10 mouse cellular contexts compared by ENCODE assay signal in the genomic region with DNA sequence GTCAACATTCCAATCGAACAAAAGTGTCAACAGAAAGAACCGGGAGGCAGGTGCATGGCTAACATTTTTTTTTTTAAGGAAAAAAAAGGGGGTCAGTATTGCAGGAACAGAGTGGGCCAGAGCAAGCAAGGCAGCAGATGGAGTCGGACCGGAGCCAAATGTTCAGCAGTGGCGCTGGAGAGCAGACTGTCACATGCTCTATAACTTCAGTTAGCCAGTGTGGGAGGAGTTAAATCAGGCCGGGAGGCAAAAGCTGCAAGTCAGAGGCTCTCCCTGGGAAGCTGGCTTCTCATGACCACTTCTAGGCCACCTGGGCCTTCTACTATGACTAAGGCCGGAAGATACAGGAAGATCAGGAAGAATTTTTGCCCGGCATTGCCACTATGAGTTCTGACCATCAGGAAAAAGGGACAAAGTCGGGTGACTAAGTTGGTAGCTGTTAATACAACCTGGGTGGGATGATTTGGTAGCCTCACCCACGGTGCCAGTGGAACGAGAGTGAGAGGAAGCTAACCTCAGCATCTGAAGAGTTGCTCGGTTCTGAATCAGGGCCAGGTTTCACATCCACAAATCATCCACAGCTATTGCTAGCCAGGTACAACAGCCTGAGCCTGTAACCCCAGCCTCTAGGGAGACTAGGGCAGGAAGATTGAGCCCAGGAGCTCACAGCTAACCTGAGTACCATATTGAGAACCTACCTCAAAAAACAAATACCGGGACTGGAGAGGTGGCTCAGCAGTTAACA. TPM values are rescaled to one million over a fixed set of nuclear protein-coding genes. Genes with fewer than 3 reads are reported as not detected.
DNase-seq lines count a peak whose midpoint lies in the region; ATAC-seq lines count a peak whose summit lies in the region.
"Had no signal": no experiment of that assay in that cellular context is flagged by ENCODE, and none has a peak within 500 bp of the region (broad histone marks: within the 10 kb centered on the region; RNA-seq: fewer than 3 reads in every experiment).

No protein-coding gene starts in this region.

- peak; percentile 81 for ATAC-seq in hindbrain, embryonic 16.5 days
- no peak for ATAC-seq in hindbrain, embryonic 13.5 days (ENCODE audit: low FRiP score)
- no peak for ATAC-seq in midbrain, embryonic 15.5 days (replicated peaks)

- H3K9me3 ChIP-seq in hindbrain, embryonic 16.5 days (ENCODE audit: control insufficient read depth, low read length): no peaks in the 10 kb centered on the region
- H3K9me3 ChIP-seq in hindbrain, embryonic 13.5 days: no peaks in the 10 kb centered on the region
- no peaks in the 10 kb centered on the region for H3K9me3 ChIP-seq in midbrain, embryonic 15.5 days

- DNase-seq in brain, adult 2 months (ENCODE audit: low read depth, low spot score): peak; percentile 98
- DNase-seq in gastrocnemius, postnatal 10 days: peak; percentile 54
- DNase-seq in left cerebral cortex, postnatal 14 days (ENCODE audit: low spot score in 2 of 2): peak; percentile 70 to 73
- DNase-seq in thymus, postnatal 0 days (ENCODE audit: low spot score): no peak
- DNase-seq in thymus, postnatal 4 days: no peak

- H3K4me3 ChIP-seq in hindbrain, embryonic 16.5 days (ENCODE audit: low read length): no peak overlapping the region
- no peak overlapping the region for H3K4me3 ChIP-seq in hindbrain, embryonic 13.5 days
- no peak overlapping the region for H3K4me3 ChIP-seq in midbrain, embryonic 15.5 days

- H3K9ac ChIP-seq in hindbrain, embryonic 16.5 days (ENCODE audit: low read depth, low read length): no peak overlapping the region
- H3K9ac ChIP-seq in hindbrain, embryonic 13.5 days: no peak overlapping the region
- H3K9ac ChIP-seq in midbrain, embryonic 15.5 days: no peak overlapping the region

- no peaks in the 10 kb centered on the region for H3K36me3 ChIP-seq in hindbrain, embryonic 16.5 days (ENCODE audit: control insufficient read depth, insufficient read depth, low read length)
- H3K36me3 ChIP-seq in hindbrain, embryonic 13.5 days: no peaks in the 10 kb centered on the region; the same call in 1 of the 2 replicates
- H3K36me3 ChIP-seq in midbrain, embryonic 15.5 days (replicated peaks): no peaks in the 10 kb centered on the region

- no peaks in the 10 kb centered on the region for H3K4me1 ChIP-seq in hindbrain, embryonic 16.5 days (ENCODE audit: control insufficient read depth, insufficient read depth, low read depth, low read length)
- no peaks in the 10 kb centered on the region for H3K4me1 ChIP-seq in hindbrain, embryonic 13.5 days (replicated peaks)
- H3K4me1 ChIP-seq in midbrain, embryonic 15.5 days: no peaks in the 10 kb centered on the region

- no peak overlapping the region for H3K4me2 ChIP-seq in hindbrain, embryonic 16.5 days (ENCODE audit: low read length)
- H3K4me2 ChIP-seq in hindbrain, embryonic 13.5 days: no peak overlapping the region
- H3K4me2 ChIP-seq in midbrain, embryonic 15.5 days: no peak overlapping the region

- intact Hi-C loops in left cerebral cortex, postnatal 14 days (cut with DNase I): loop anchor here (5.0 kb wide), 1 partner anchor 92 kb away; no protein-coding TSS in a partner anchor

- 80% methylated on average over 13 of the region's 13 CpGs for WGBS in hindbrain, embryonic 16.5 days
- 88% methylated on average over 13 of the region's 13 CpGs for WGBS in hindbrain, embryonic 13.5 days
- 78% methylated on average over 13 of the region's 13 CpGs for WGBS in midbrain, embryonic 15.5 days

- H3K27me3 ChIP-seq in hindbrain, embryonic 16.5 days (replicated peaks; ENCODE audit: control insufficient read depth, insufficient read depth, low read length): no peaks in the 10 kb centered on the region
- no peaks in the 10 kb centered on the region for H3K27me3 ChIP-seq in hindbrain, embryonic 13.5 days
- H3K27me3 ChIP-seq in midbrain, embryonic 15.5 days (replicated peaks): no peaks in the 10 kb centered on the region

- no peak overlapping the region for H3K27ac ChIP-seq in hindbrain, embryonic 16.5 days (ENCODE audit: low read depth, low read length)
- H3K27ac ChIP-seq in hindbrain, embryonic 13.5 days: no peak overlapping the region
- H3K27ac ChIP-seq in midbrain, embryonic 15.5 days: no peak overlapping the region

RNA-seq across cellular contexts. Expression of a gene that starts 21.9 kb away (rescaled TPM):
- not detected in 2 replicates for polyA plus RNA-seq in hindbrain, embryonic 16.5 days (2015; fragmentation: Nextera tagmentation; extraction: Ambion mirVana)
- polyA plus RNA-seq in hindbrain, embryonic 13.5 days (2015; fragmentation: Nextera tagmentation; extraction: Ambion mirVana): 0.64 TPM in 1 of 2 replicates, not detected in the other
- total RNA-seq in gastrocnemius, postnatal 10 days (2021): not detected
- total RNA-seq in left cerebral cortex, postnatal 14 days (2021): not detected
- not detected in 2 replicates for polyA plus RNA-seq in thymus, postnatal 0 days (2015; fragmentation: Nextera tagmentation; extraction: Ambion mirVana)
- polyA plus RNA-seq in midbrain, embryonic 15.5 days (2015; fragmentation: Nextera tagmentation; extraction: Ambion mirVana): not detected in 2 replicates
- polyA plus RNA-seq: liver, embryonic 16.5 days; stomach, embryonic 16.5 days had no signal

RNA-seq across cellular contexts. Expression of a gene that starts 22.5 kb away (rescaled TPM):
- polyA plus RNA-seq in hindbrain, embryonic 16.5 days (2015; fragmentation: Nextera tagmentation; extraction: Ambion mirVana): 35.7 and 35.9 TPM in 2 replicates
- polyA plus RNA-seq in hindbrain, embryonic 13.5 days (2015; fragmentation: Nextera tagmentation; extraction: Ambion mirVana): 24.9 and 27.0 TPM in 2 replicates
- 10 to 100 TPM; 63.1 to 65.2 TPM for total RNA-seq in gastrocnemius, postnatal 10 days (2021)
- total RNA-seq in left cerebral cortex, postnatal 14 days (2021): 10 to 100 TPM; 48.0 to 48.6 TPM
- polyA plus RNA-seq in thymus, postnatal 0 days (2015; fragmentation: Nextera tagmentation; extraction: Ambion mirVana): 26.6 and 29.3 TPM in 2 replicates
- 25.9 and 29.8 TPM in 2 replicates for polyA plus RNA-seq in midbrain, embryonic 15.5 days (2015; fragmentation: Nextera tagmentation; extraction: Ambion mirVana)

Comparison
In these comparisons a context has a peak if more than half of its experiments do, and no peak if none do; other contexts are left out.
1. DNase-seq: peak in brain, adult 2 months (single experiment), gastrocnemius, postnatal 10 days (single experiment) and left cerebral cortex, postnatal 14 days (2 of 2); none in thymus, postnatal 0 days (single experiment) and thymus, postnatal 4 days (single experiment).